Mouse (Mus musculus) neutrophil, adult 5-6 weeks (primary cell): ENCODE results near the gene Vmn1r28. TPM values are rescaled to one million over a fixed set of nuclear protein-coding genes. Genes with fewer than 3 reads are reported as not detected.
"Not testable (repeated sequence)": the region's sequence is repeated elsewhere in the genome, so short reads cannot be mapped to it uniquely, and the experiment has no call there.

Experiments used
- ATAC-seq: fragments of 151-379, 151-347 bp; 2 replicates; pipeline ENCODE4 v1.8.0; 2017; ENCODE audit warnings: mild to moderate bottlenecking, moderate TSS enrichment; ENCODE audit not compliant: insufficient number of reproducible peaks, poor library complexity, low FRiP score, severe bottlenecking; ENCODE audit errors: extremely low read depth
- total RNA-seq: library from RNA; stranded (forward); fragments of 200-1000 nt; gene quantifications from 2 replicates; pipeline ENCODE4 v1.2.3, GENCODE M21; 2017

The Vmn1r28 gene
- not detected in 2 replicates for total RNA-seq

DNA sequence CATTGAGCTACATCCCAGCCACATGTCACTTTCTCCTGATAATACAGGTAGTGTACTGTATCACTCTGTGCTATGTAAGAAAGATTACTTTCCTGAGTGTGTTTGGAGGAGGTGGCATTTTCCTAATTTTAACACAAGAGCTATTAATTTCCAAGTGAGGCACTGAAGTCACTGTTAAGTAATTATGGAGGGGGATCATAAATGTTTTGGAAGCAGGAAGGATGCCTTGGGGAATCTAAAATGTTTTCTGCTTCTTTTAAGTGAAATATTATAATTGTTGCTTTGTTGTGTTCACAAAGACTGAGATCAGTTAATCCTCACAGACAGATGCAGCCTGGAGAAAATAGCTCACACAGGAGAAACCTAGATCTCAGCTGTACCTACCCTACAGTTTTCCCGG lies at the start of gene Vmn1r28:
Vmn1r28 (plus strand) TSS at position 301 of the 400 bp plus-strand sequence.
- ATAC-seq: no peak

DNA sequence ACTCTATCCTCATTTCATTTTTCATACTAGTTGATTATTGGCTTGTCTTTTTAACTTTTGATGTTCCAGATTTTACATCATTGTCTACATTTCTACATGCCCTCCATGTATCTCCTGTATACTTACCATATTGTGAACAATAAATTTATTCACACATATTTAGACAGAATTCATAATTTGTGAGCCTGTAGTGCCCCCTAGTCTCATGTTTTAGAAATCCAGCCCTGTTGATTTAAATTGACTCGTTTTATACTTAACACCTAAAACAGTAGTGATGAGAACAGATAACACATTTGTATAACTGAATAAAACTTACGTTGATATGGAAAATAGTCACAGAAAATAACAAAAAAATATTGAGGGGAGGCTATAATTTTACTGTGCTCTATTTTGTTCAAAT lies 45.7 kb upstream of the Vmn1r28 start:
- ATAC-seq: no peak

DNA sequence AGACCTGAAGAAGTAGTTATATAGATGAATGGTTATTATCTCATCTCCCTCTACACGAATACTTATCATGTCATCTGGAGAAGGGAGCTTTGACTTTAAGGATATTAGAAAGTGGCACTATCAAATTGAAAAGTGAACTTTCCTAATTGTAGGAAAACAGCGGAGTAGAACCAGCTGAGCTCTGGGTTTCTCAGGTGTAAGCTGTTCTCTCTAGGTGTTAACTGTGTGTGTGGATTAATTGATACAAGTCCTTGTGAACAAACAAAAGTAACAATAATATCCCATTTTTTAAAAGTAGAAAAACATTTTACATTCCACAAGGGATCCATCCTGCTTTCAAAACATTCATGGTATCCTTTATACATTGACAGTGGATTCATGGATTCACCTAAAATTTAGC lies 43.1 kb upstream of the Vmn1r28 start, which contains the start of gene Vmn1r27:
Vmn1r27 (minus strand) TSS at position 101 of the 400 bp plus-strand sequence.
- ATAC-seq: no peak

DNA sequence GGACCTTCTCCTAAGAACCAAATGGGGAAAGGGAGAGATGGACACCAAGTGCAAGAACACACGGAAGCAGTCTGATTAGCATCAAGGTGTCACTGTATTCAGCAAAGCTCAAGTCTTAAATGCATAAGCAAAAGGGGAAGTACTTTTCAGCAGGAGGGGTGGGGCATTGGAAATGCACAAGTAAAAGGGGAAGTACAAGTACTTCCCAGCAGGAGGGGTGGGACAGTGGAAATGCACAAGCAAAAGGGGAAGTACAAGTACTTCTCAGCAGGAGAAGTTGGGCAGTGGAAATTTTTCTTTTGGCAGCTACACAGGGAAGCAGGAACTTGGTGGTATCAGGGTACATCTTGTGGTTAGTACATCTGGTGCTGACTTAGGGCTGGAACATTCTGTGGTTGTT lies 17.8 kb downstream of the Vmn1r28 start:
- not testable (repeated sequence) for ATAC-seq

DNA sequence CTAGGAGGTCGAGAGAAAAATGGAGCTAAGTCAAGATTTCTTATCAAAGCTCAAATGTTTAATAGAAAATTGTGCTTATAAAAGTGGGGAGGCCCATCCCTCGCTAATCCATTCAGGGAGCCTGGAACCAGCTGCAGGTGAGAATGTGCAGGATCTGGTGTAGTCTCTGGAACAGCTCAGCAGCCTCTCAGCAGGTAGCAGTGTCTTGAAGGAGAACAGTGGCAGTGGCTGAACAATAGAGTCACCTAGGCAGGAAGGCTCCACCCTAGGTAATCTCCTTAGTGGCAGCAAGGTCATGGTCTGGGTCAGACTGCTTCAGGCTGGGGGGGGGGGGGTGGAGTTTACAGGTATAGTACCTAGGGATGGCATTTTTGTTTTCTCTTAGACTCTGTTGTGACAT lies 30.4 kb downstream of the Vmn1r28 start:
- ATAC-seq: no peak

DNA sequence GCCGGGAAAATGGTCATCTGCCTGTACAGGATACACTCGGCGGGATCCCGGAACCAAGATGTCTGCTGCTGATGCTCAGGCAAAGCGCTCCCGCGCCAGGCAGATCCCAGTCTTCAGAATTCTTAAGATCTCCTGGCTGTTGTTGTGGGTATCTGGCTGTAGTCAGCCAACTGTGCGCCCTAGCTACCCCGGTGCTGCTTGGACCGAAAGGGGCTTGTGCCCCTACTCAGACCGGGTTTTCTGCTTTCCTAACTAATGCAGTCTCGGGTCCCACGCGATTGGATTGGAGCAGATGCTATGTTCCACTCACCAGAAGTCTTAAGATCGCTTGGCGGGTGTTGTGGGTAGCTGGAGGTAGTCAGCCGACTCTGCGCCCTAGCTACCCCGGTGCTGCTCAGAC lies 36.7 kb downstream of the Vmn1r28 start:
- not testable (repeated sequence) for ATAC-seq

DNA sequence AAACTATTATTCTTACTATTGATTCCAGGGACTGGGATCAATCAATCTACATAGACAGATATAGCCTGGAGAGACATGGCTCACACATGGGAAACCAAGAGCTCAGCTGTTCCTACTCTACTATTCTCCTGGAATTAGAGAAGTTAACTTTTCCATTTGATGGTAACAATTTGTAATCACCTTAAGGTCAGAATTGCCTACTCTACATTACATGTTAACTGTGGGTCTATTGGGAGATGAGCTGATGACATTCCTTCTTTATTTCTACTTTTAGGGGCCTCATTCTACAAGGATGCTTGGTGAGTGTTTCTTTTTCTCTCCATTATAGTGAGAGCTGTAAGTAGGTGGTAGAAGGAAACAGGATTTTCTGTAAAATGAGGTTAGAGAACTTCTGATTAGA lies 39.4 kb downstream of the Vmn1r28 start, which contains the start of gene Vmn1r29:
Vmn1r29 (plus strand) TSS at position 301 of the 400 bp plus-strand sequence.
- no peak for ATAC-seq

Other genes starting within 250 kb of the Vmn1r28 start
- not detected in 2 replicates for gene Vmn1r26, start 246.9 kb upstream of the Vmn1r28 start, total RNA-seq
- gene Vmn1r27, start 43.2 kb upstream of the Vmn1r28 start, total RNA-seq: 0.23 TPM in 1 of 2 replicates, not detected in the other
- not detected in 2 replicates for gene Vmn1r29, start 39.5 kb downstream of the Vmn1r28 start, total RNA-seq
- not detected in 2 replicates for gene Vmn1r30, start 181.3 kb downstream of the Vmn1r28 start, total RNA-seq
- gene Vmn1r31, start 213.3 kb downstream of the Vmn1r28 start, total RNA-seq: not detected in 2 replicates